Mouse (Mus musculus): ENCODE data around the gene Tsc22d4.
"Not testable (repeated sequence)": the region's sequence is repeated elsewhere in the genome, so short reads cannot be mapped to it uniquely, and the experiment has no call there.

Gene Tsc22d4

GRCm38 (mm10) chr5:137741023-137741931, 4.3 kb upstream of the Tsc22d4 start, which contains the start of gene Nyap1:
Gene Nyap1 (minus strand): TSS chr5:137741607.
- peak; percentile 79 for DNase-seq (ENCODE audit: low read depth, low spot score)

GRCm38 (mm10) chr5:137742048-137742447, 3.5 kb upstream of the Tsc22d4 start:
- no peak for DNase-seq (ENCODE audit: low read depth, low spot score)

- DNase-seq (ENCODE audit: low read depth, low spot score) = no peak
These were observed 2.7 kb upstream of the Tsc22d4 start for GRCm38 (mm10) chr5:137742836-137743235.

GRCm38 (mm10) chr5:137744197-137744596, 1.3 kb upstream of the Tsc22d4 start:
- DNase-seq (ENCODE audit: low read depth, low spot score) = no peak

- no peak for DNase-seq (ENCODE audit: low read depth, low spot score)
These were observed 836 bp downstream of the Tsc22d4 start for GRCm38 (mm10) chr5:137746282-137746850.

GRCm38 (mm10) chr5:137746851-137747325, 1.4 kb downstream of the Tsc22d4 start:
- no peak for DNase-seq (ENCODE audit: low read depth, low spot score)

GRCm38 (mm10) chr5:137747326-137747961, 1.9 kb downstream of the Tsc22d4 start:
- DNase-seq (ENCODE audit: low read depth, low spot score) = no peak

- DNase-seq (ENCODE audit: low read depth, low spot score) = no peak
These were observed 2.7 kb downstream of the Tsc22d4 start for GRCm38 (mm10) chr5:137748130-137748770.

GRCm38 (mm10) chr5:137749196-137749836, 3.8 kb downstream of the Tsc22d4 start:
- no peak for DNase-seq (ENCODE audit: low read depth, low spot score)

- not testable (repeated sequence) for DNase-seq (ENCODE audit: low read depth, low spot score)
These were observed 4.7 kb downstream of the Tsc22d4 start for GRCm38 (mm10) chr5:137750212-137750611.

GRCm38 (mm10) chr5:137751221-137751887, 5.8 kb downstream of the Tsc22d4 start:
- DNase-seq (ENCODE audit: low read depth, low spot score) = no peak

GRCm38 (mm10) chr5:137751988-137752387, 6.5 kb downstream of the Tsc22d4 start:
- no peak for DNase-seq (ENCODE audit: low read depth, low spot score)

- no peak for DNase-seq (ENCODE audit: low read depth, low spot score)
These were observed 7.7 kb downstream of the Tsc22d4 start for GRCm38 (mm10) chr5:137753111-137753832.

- DNase-seq (ENCODE audit: low read depth, low spot score) = no peak
These were observed 9.9 kb downstream of the Tsc22d4 start for GRCm38 (mm10) chr5:137755425-137755824.

- no peak for DNase-seq (ENCODE audit: low read depth, low spot score)
These were observed 10.6 kb downstream of the Tsc22d4 start for GRCm38 (mm10) chr5:137756106-137756505.

GRCm38 (mm10) chr5:137756882-137757661, 11.5 kb downstream of the Tsc22d4 start:
- no peak for DNase-seq (ENCODE audit: low read depth, low spot score)

GRCm38 (mm10) chr5:137757887-137758286, 12.4 kb downstream of the Tsc22d4 start:
- DNase-seq (ENCODE audit: low read depth, low spot score) = no peak

GRCm38 (mm10) chr5:137758921-137759534, 13.5 kb downstream of the Tsc22d4 start:
- no peak for DNase-seq (ENCODE audit: low read depth, low spot score)

GRCm38 (mm10) chr5:137759971-137760412, 14.5 kb downstream of the Tsc22d4 start:
- DNase-seq (ENCODE audit: low read depth, low spot score) = peak; percentile 79
